Mouse (Mus musculus): Measurements from ENCODE around the gene Cdc73.
"Not testable (repeated sequence)": the region's sequence is repeated elsewhere in the genome, so short reads cannot be mapped to it uniquely, and the experiment has no call there.

Gene Cdc73

GRCm38 (mm10) chr1:143702741-143703262 lies at the start of gene Cdc73:
Cdc73 (minus strand) TSS chr1:143702893.
- peak; percentile 92 for DNase-seq

GRCm38 (mm10) chr1:143745871-143746270 lies 43.2 kb upstream of the Cdc73 start:
- DNase-seq, result no peak

GRCm38 (mm10) chr1:143742186-143742585 lies 39.5 kb upstream of the Cdc73 start:
- DNase-seq, result no peak

GRCm38 (mm10) chr1:143741331-143741730 lies 38.6 kb upstream of the Cdc73 start:
- no peak for DNase-seq

DNA sequence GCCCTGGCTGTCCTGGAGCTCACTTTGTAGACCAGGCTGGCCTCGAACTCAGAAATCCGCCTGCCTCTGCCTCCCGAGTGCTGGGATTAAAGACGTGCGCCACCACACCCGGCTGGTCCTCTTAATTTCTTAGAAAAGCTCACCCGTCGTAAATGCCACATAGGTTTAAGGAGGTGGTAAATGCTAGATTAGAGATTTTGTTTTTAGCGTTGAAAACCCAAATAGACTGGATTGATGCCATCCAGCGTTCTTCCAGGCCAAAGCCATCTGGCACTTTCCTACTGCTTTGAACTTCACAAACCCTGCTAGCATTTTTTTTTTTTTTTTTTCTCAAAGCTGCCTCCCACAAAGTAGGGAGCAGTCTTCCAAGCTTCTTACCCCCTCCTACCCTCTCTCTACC lies 37.9 kb upstream of the Cdc73 start:
- no peak for DNase-seq

- DNase-seq, result peak; percentile 92
These were observed 37.0 kb upstream of the Cdc73 start for GRCm38 (mm10) chr1:143739361-143740350.

DNA sequence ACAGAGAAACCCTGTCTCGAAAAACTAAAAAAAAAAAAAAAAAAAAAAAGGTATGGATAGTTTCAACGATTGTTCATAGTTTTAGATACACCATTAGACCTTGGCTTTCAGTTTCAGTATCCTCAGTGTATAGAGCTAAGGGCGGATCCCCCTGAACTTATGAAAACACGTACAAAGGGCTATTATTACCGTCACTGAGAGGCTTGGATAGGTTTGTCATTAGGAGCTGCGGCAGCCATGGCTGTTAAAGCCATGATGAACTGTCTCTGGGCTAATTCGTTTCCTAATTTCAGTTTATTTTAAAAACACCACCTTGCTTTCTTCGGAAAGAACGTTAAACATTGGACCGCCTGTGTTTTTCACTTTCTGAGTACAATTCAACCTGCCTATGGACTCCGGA lies 36.1 kb upstream of the Cdc73 start:
- peak; percentile 14 for DNase-seq

DNA sequence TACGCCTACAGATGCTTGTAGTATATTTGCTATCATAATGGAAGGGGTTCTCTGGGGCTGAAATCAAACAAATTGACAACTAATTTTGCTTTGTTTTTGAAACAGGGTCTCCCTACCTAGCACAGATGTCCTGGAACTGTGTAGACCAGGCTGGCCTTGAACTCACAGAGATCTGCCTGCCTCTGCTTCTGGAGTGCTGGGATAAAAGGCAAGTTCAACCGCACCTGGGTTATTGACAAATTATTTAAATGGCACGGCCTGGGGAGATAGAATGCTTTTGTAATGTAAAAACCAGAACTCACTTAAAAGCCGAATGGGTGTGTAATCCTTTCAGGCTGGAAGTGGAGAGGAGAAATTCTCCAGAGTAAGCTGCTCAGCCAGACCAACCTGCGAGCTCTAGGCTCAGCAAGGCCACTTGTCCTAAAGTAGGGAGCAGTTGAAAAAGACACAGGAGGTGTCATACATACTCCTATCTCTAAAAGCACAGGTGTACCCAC lies 31.3 kb upstream of the Cdc73 start:
- no peak for DNase-seq

DNA sequence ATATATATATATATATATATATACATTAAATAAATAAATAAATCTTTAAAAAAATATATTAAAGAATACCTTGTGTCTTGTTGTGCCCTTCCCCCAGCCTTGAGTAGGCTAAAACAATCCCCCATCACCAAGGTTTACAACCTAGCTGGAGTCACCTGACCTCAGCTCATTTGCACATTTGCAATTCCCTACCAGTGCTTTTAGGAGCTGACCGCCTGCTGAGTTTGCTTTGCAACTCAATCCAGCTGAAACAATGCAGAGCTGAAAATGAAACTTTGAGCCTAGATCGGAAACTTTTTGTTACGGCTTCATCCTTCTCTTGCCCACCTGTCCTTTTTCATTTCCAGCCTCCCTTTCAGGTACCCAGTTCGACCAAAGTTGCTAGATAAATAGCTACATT lies 29.0 kb upstream of the Cdc73 start:
- no peak for DNase-seq

- DNase-seq, result peak; percentile 20
These were observed 28.2 kb upstream of the Cdc73 start for GRCm38 (mm10) chr1:143730899-143731298.

- DNase-seq, result no peak
These were observed 25.2 kb upstream of the Cdc73 start for GRCm38 (mm10) chr1:143727701-143728445.

- DNase-seq, result no peak
These were observed 21.9 kb upstream of the Cdc73 start for GRCm38 (mm10) chr1:143724456-143725064.

GRCm38 (mm10) chr1:143716038-143716437 lies 13.3 kb upstream of the Cdc73 start, which contains the start of gene Glrx2:
Glrx2 (plus strand) TSS chr1:143716338.
- DNase-seq, result not testable (repeated sequence)

- DNase-seq, result no peak
These were observed 7.9 kb upstream of the Cdc73 start for GRCm38 (mm10) chr1:143710627-143710976.

- DNase-seq, result no peak
These were observed 7.4 kb upstream of the Cdc73 start for GRCm38 (mm10) chr1:143709966-143710626.

DNA sequence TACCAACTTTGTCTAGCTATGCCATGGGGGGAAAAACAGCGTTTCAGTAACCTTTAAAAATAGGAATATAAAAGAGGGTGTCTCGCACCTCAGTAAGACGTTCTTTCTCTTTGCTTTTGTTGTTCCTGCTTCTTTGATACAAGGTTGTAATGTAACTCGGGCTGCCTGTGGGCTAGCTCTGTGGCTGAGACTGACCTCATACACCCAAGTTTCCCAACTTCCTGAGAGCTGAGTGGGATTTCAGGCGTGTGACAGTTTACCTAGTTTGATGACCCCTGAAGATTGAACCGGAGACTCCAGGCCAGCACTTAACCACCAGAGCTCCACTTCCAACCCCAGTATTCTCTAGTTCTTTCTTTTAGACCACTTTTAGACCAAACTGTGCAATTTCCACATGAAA lies 5.7 kb upstream of the Cdc73 start:
- no peak for DNase-seq

GRCm38 (mm10) chr1:143707006-143707405 lies 4.3 kb upstream of the Cdc73 start:
- DNase-seq, result no peak

- DNase-seq, result peak; percentile 57
These were observed 452 bp downstream of the Cdc73 start for GRCm38 (mm10) chr1:143702141-143702740.

DNA sequence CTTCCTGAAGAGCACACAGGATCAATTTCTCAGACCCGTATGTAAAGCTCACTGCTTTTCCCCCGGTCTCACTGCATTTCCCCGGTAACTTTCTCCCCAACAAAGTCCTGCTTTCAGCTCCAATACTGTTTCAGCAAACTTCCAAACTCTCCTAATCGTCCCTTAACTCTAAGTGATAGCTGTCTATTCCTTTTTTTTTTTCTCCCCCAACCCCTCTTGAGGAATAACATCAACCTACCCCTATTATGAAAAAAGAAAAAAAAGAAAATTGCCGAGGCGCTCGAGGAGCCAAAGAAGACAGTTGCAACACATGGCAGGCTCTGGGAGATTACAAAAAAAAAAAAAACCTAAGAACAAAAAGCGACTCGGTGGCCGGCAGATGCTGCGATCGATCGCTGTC lies 957 bp downstream of the Cdc73 start:
- DNase-seq, result no peak

DNA sequence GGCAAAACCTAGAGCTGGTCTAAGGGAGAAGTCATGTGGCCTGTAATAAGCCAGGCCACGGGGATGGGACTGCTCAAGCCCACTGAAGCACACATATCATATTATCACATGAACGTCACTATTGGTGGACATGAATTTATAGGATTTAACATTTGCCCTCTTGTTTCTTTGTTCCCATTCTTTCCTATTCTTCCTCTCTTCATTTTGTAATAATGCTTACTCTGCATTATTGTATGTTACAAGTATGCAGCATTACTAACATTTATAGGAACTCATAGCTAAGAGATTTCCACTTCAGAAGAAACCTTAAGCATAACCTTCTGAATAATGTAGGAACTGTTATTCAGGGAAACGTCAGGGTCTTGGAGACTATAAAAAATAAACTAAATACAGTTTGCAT lies 17.8 kb downstream of the Cdc73 start:
- no peak for DNase-seq

DNA sequence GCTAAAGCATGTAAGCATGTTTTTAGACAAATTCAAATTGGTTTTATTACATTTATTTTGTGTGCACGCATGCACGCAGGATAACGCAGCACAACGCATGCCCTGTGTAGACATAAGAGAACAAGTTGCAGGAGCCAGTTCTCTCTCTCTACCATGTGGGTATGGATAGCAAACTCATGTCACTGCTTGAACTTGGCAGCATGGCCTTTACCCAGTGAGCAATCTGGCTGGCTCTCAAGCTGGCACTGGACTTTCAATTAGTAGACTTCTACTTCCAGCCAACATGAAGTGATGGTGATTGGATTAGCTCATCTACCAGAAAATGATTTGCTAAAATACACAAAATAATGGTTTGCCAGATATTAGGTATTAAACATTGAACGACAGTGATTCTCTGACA lies 21.6 kb downstream of the Cdc73 start:
- DNase-seq, result peak; percentile 69
